11 mouse cellular contexts compared by ENCODE assay signal in the genomic region with DNA sequence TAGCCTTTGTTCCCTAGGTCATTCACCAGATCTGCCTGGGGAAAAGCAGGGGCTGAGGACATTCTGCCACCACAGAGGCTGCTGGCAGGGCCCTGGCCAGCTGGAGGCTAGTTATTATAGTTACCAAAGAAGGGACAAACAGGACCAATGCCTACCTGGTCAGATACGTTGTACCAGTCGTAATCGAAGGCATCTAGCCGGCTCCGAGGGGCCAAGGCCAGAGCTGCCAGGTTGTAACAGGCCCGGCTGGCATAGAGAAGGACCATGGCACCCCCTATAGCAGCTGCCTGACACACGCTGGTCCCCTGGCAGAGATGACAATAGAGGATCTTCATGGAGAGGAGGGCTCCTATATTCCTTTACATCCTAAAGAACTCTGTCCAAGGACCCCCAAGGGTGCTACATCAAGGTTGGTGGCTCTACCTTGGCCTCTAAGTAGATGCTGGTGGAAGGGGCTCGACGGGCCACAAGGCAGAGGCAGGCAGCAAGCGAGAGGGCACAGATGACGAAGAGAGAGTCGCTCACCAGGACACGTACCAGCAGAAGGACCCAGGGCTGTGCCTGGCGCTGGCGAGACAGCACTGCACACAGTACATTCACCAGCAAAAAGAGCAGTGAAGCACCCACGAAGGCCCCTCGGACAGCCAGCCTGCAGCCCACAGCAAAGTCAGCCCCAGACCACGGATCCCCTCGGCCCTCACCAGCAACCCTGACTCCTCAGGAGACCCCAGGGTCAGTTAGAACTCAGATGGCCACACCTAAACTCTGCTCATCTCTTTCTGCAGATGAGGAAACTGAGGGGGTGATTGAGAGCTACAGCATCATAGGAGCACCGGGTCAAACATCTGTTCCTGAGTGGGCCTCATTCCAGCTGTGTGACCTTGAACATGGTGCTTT. TPM values are rescaled to one million over a fixed set of nuclear protein-coding genes. Genes with fewer than 3 reads are reported as not detected.
DNase-seq lines count a peak whose midpoint lies in the region; ATAC-seq and TF ChIP-seq lines count a peak whose summit lies in the region.
"Had no signal": no experiment of that assay in that cellular context is flagged by ENCODE, and none has a peak within 500 bp of the region (broad histone marks: within the 10 kb centered on the region; RNA-seq: fewer than 3 reads in every experiment).

No protein-coding gene starts in this region.

- H3K27ac ChIP-seq in lung, embryonic 15.5 days = no peak overlapping the region
- no peak overlapping the region for H3K27ac ChIP-seq in hindbrain, embryonic 14.5 days
- H3K27ac ChIP-seq in neural tube, embryonic 14.5 days (ENCODE audit: low read depth, low read length) = no peak overlapping the region
- H3K27ac ChIP-seq: liver, embryonic 14.5 days had no signal

- peaks cover 25% of the 10 kb centered on the region for H3K4me1 ChIP-seq in lung, embryonic 15.5 days
- peaks cover 7% of the 10 kb centered on the region; the same call in 1 of the 2 replicates for H3K4me1 ChIP-seq in lung, adult 2 months (ENCODE audit: control insufficient read depth, insufficient read depth, low read length)
- H3K4me1 ChIP-seq in hindbrain, embryonic 14.5 days (replicated peaks; ENCODE audit: control insufficient read depth, insufficient read depth, low read length) = peaks cover 34% of the 10 kb centered on the region
- peaks cover 22% of the 10 kb centered on the region for H3K4me1 ChIP-seq in neural tube, embryonic 14.5 days (ENCODE audit: control insufficient read depth, insufficient read depth, low read length)

- peaks cover 21% of the 10 kb centered on the region for H3K27me3 ChIP-seq in lung, embryonic 15.5 days
- peaks cover 20% of the 10 kb centered on the region for H3K27me3 ChIP-seq in hindbrain, embryonic 14.5 days (ENCODE audit: control insufficient read depth, insufficient read depth, low read length)
- H3K27me3 ChIP-seq in neural tube, embryonic 14.5 days (ENCODE audit: control insufficient read depth, insufficient read depth, low read length) = peaks cover 11% of the 10 kb centered on the region

- H3K36me3 ChIP-seq in lung, embryonic 15.5 days = no peaks in the 10 kb centered on the region
- 0 out of 2 replicates have a peak, but pooled peaks cover 7% of the 10 kb centered on the region for H3K36me3 ChIP-seq in hindbrain, embryonic 14.5 days (replicated peaks; ENCODE audit: control insufficient read depth, insufficient read depth)
- no peaks in the 10 kb centered on the region for H3K36me3 ChIP-seq in neural tube, embryonic 14.5 days (ENCODE audit: control insufficient read depth, insufficient read depth, low read length)

- 90% methylated on average over 20 of the region's 20 CpGs for WGBS in lung, embryonic 15.5 days
- 91% methylated on average over 20 of the region's 20 CpGs for WGBS in lung, adult 2 months
- WGBS in hindbrain, embryonic 14.5 days = 91% methylated on average over 20 of the region's 20 CpGs
- 88% methylated on average over 20 of the region's 20 CpGs for WGBS in neural tube, embryonic 14.5 days

- no peak for ATAC-seq in lung, embryonic 15.5 days (ENCODE audit: borderline replicate concordance, extremely low read depth, low FRiP score, low TSS enrichment)
- ATAC-seq in hindbrain, embryonic 14.5 days (ENCODE audit: low FRiP score) = no peak
- no peak for ATAC-seq in neural tube, embryonic 14.5 days (ENCODE audit: low read depth)

- peak; percentile 63 for DNase-seq in cerebellum, adult 11-12 months
- DNase-seq in cerebellum, adult 11 months = no peak
- no peak for DNase-seq in lung, adult 2 months
- no peak for DNase-seq in hindbrain, embryonic 14.5 days (ENCODE audit: low spot score)
- no peak for DNase-seq in thymus, postnatal 0 days (ENCODE audit: low spot score)
- DNase-seq in adrenal gland, postnatal 10 days = no peak
- DNase-seq: adrenal gland, postnatal 25 days; gastrocnemius, postnatal 25 days had no signal

- no peak overlapping the region for H3K9ac ChIP-seq in lung, embryonic 15.5 days
- H3K9ac ChIP-seq in hindbrain, embryonic 14.5 days = peak overlapping the region; percentile 83
- H3K9ac ChIP-seq in neural tube, embryonic 14.5 days (replicated peaks; ENCODE audit: low read depth, low read length) = peak overlapping the region; percentile 82
- H3K9ac ChIP-seq: liver, embryonic 14.5 days had no signal

- no peaks in the 10 kb centered on the region for H3K9me3 ChIP-seq in lung, embryonic 15.5 days
- H3K9me3 ChIP-seq in hindbrain, embryonic 14.5 days (ENCODE audit: control insufficient read depth, low read length) = no peaks in the 10 kb centered on the region
- H3K9me3 ChIP-seq in neural tube, embryonic 14.5 days (ENCODE audit: control insufficient read depth, low read length) = no peaks in the 10 kb centered on the region

- no peak overlapping the region for H3K4me3 ChIP-seq in lung, embryonic 15.5 days
- no peak overlapping the region for H3K4me3 ChIP-seq in lung, adult 2 months (replicated peaks; ENCODE audit: extremely low read depth, low read depth, low read length)
- no peak overlapping the region for H3K4me3 ChIP-seq in hindbrain, embryonic 14.5 days (replicated peaks; ENCODE audit: low read length)
- H3K4me3 ChIP-seq in neural tube, embryonic 14.5 days (ENCODE audit: low read depth, low read length) = peak overlapping the region; percentile 85; the same call in 1 of the 2 replicates

- no peak for TF ChIP-seq CTCF in lung, adult 2 months (IDR thresholded peaks at IDR 0.05; ENCODE audit: insufficient read depth, low read length)

- no peak for TF ChIP-seq POLR2A in lung, adult 2 months (IDR thresholded peaks at IDR 0.05; ENCODE audit: borderline replicate concordance, extremely low read depth, low read depth, low read length)

- peak overlapping the region; percentile 98; the same call in 1 of the 2 replicates for H3K4me2 ChIP-seq in lung, embryonic 15.5 days
- H3K4me2 ChIP-seq in hindbrain, embryonic 14.5 days (replicated peaks) = peak overlapping the region; percentile 100
- peak overlapping the region; percentile 100 for H3K4me2 ChIP-seq in neural tube, embryonic 14.5 days (ENCODE audit: low read depth, low read length)

RNA-seq across cellular contexts. Expression of a gene that starts 2.3 kb away (rescaled TPM):
- polyA plus RNA-seq in lung, embryonic 15.5 days (2015; fragmentation: Nextera tagmentation; extraction: Ambion mirVana) = 74.4 and 80.0 TPM in 2 replicates
- 57.3 and 75.5 TPM in 2 replicates for polyA plus RNA-seq in lung, adult 2 months (2012; rRNA removed)
- polyA plus RNA-seq in hindbrain, embryonic 14.5 days (2014; fragmentation: Nextera tagmentation; extraction: Ambion mirVana) = 81.8 and 84.5 TPM in 2 replicates
- polyA plus RNA-seq in neural tube, embryonic 14.5 days (2014; fragmentation: Nextera tagmentation; extraction: Ambion mirVana) = 87.4 and 87.8 TPM in 2 replicates
- polyA plus RNA-seq in thymus, postnatal 0 days (2015; fragmentation: Nextera tagmentation; extraction: Ambion mirVana) = 66.7 and 69.9 TPM in 2 replicates
- total RNA-seq in adrenal gland, postnatal 10 days (2021) = 10 to 100 TPM; 42.0 to 51.8 TPM

RNA-seq across cellular contexts. Expression of a gene that starts 2.9 kb away (rescaled TPM):
- 28.1 and 31.0 TPM in 2 replicates for polyA plus RNA-seq in lung, embryonic 15.5 days (2015; fragmentation: Nextera tagmentation; extraction: Ambion mirVana)
- 77.6 and 85.1 TPM in 2 replicates for polyA plus RNA-seq in lung, adult 2 months (2012; rRNA removed)
- polyA plus RNA-seq in hindbrain, embryonic 14.5 days (2014; fragmentation: Nextera tagmentation; extraction: Ambion mirVana) = 60.2 and 68.8 TPM in 2 replicates
- 57.3 and 59.6 TPM in 2 replicates for polyA plus RNA-seq in neural tube, embryonic 14.5 days (2014; fragmentation: Nextera tagmentation; extraction: Ambion mirVana)
- 12.3 and 19.5 TPM in 2 replicates for polyA plus RNA-seq in thymus, postnatal 0 days (2015; fragmentation: Nextera tagmentation; extraction: Ambion mirVana)
- total RNA-seq in adrenal gland, postnatal 10 days (2021) = 10 to 100 TPM; 33.8 to 42.3 TPM

RNA-seq across cellular contexts. Expression of a gene that starts 5.0 kb away (rescaled TPM):
- 0.13 and 0.22 TPM in 2 replicates for polyA plus RNA-seq in lung, embryonic 15.5 days (2015; fragmentation: Nextera tagmentation; extraction: Ambion mirVana)
- 0.17 TPM in 1 of 2 replicates, not detected in the other for polyA plus RNA-seq in lung, adult 2 months (2012; rRNA removed)
- polyA plus RNA-seq in hindbrain, embryonic 14.5 days (2014; fragmentation: Nextera tagmentation; extraction: Ambion mirVana) = 8.5 and 10.9 TPM in 2 replicates
- 9.4 and 9.9 TPM in 2 replicates for polyA plus RNA-seq in neural tube, embryonic 14.5 days (2014; fragmentation: Nextera tagmentation; extraction: Ambion mirVana)
- polyA plus RNA-seq in thymus, postnatal 0 days (2015; fragmentation: Nextera tagmentation; extraction: Ambion mirVana) = 3.6 and 5.0 TPM in 2 replicates
- total RNA-seq in adrenal gland, postnatal 10 days (2021) = under 1 TPM; 0.30 to 0.73 TPM
- total RNA-seq: gastrocnemius, postnatal 25 days had no signal

RNA-seq across cellular contexts. Expression of a gene that starts 14.2 kb away (rescaled TPM):
- 2.5 and 3.4 TPM in 2 replicates for polyA plus RNA-seq in lung, embryonic 15.5 days (2015; fragmentation: Nextera tagmentation; extraction: Ambion mirVana)
- 0.16 and 0.49 TPM in 2 replicates for polyA plus RNA-seq in lung, adult 2 months (2012; rRNA removed)
- polyA plus RNA-seq in hindbrain, embryonic 14.5 days (2014; fragmentation: Nextera tagmentation; extraction: Ambion mirVana) = 1.7 and 2.3 TPM in 2 replicates
- 0.94 and 5.6 TPM in 2 replicates for polyA plus RNA-seq in neural tube, embryonic 14.5 days (2014; fragmentation: Nextera tagmentation; extraction: Ambion mirVana)
- 7.4 and 8.0 TPM in 2 replicates for polyA plus RNA-seq in thymus, postnatal 0 days (2015; fragmentation: Nextera tagmentation; extraction: Ambion mirVana)
- 1 to 10 TPM; 1.2 to 1.7 TPM for total RNA-seq in adrenal gland, postnatal 10 days (2021)
- total RNA-seq: adrenal gland, postnatal 25 days; gastrocnemius, postnatal 25 days had no signal

RNA-seq across cellular contexts. Expression of a gene that starts 17.7 kb away (rescaled TPM):
- 9.3 and 9.5 TPM in 2 replicates for polyA plus RNA-seq in lung, embryonic 15.5 days (2015; fragmentation: Nextera tagmentation; extraction: Ambion mirVana)
- 42.9 and 43.8 TPM in 2 replicates for polyA plus RNA-seq in lung, adult 2 months (2012; rRNA removed)
- polyA plus RNA-seq in hindbrain, embryonic 14.5 days (2014; fragmentation: Nextera tagmentation; extraction: Ambion mirVana) = 6.2 and 7.3 TPM in 2 replicates
- polyA plus RNA-seq in neural tube, embryonic 14.5 days (2014; fragmentation: Nextera tagmentation; extraction: Ambion mirVana) = 6.9 and 8.4 TPM in 2 replicates
- 11.4 and 13.7 TPM in 2 replicates for polyA plus RNA-seq in thymus, postnatal 0 days (2015; fragmentation: Nextera tagmentation; extraction: Ambion mirVana)
- total RNA-seq in adrenal gland, postnatal 10 days (2021) = 10 to 100 TPM; 71.0 to 97.4 TPM
